Mouse (Mus musculus) adrenal gland, postnatal 36 days (tissue): ENCODE measurements around the gene Gm45753. TPM values are rescaled to one million over a fixed set of nuclear protein-coding genes. Genes with fewer than 3 reads are reported as not detected.
"Not testable (repeated sequence)": the region's sequence is repeated elsewhere in the genome, so short reads cannot be mapped to it uniquely, and the experiment has no call there.

ENCODE experiments used
- DNase-seq, 2 experiments: peaks; one replicate each; pipeline ENCODE4 v3.0.0; 2021; ENCODE audit warnings: mixed read lengths in 1 of 2
- long read RNA-seq, 2 experiments: library from polyadenylated mRNA; stranded (forward); transcript quantifications; one replicate each; pipeline ENCODE4 v2.0.0; 2021; ENCODE audit warnings: borderline sequencing depth in 2 of 2
- total RNA-seq, 2 experiments: library from RNA; stranded (reverse); gene quantifications; 2 replicates each; pipeline ENCODE4 v1.2.3; 2021

Gm45753 gene
- total RNA-seq = not detected
- long read RNA-seq, experiment 1 = 0 reads
- long read RNA-seq, experiment 2 = 0 reads

- DNase-seq = no peak
These were observed at the start of gene Gm45753 for GRCm38 (mm10) chr8:45308366-45308765. Gene Gm45753 (minus strand): TSS chr8:45308466.

- DNase-seq = no peak
These were observed 47.5 kb upstream of the Gm45753 start for GRCm38 (mm10) chr8:45355809-45356208.

GRCm38 (mm10) chr8:45345031-45345430 lies 36.8 kb upstream of the Gm45753 start:
- peak; percentile 72 to 73 for DNase-seq

DNA sequence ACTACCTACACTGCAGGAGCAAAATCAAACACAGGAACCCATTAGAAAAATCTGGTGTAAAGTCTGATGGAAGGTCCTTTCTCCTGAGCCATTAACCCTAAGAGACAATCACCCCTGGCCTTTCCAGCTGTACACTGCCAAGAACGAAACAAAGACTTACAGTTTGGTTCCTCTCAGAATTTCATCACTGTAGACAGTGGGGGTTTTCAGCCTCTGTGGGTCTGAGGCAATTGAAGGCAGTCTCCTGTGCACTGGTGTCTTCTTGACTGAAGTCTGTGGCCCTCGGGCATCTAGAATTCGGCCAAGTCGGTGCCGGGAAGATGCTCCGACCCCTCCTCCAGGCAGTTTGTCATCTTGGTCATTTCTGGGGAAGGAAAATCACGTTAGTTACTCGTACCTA lies 36.0 kb upstream of the Gm45753 start:
- no peak for DNase-seq

- DNase-seq = no peak
These were observed 33.7 kb upstream of the Gm45753 start for GRCm38 (mm10) chr8:45341630-45342628.

GRCm38 (mm10) chr8:45333493-45333892 lies 25.2 kb upstream of the Gm45753 start:
- peak; percentile 53 to 59 for DNase-seq

- DNase-seq = peak; percentile 83 to 89
These were observed 24.6 kb upstream of the Gm45753 start, which contains the start of gene Cyp4v3 for GRCm38 (mm10) chr8:45332685-45333409. Gene Cyp4v3 (minus strand): TSS chr8:45333216.

GRCm38 (mm10) chr8:45330856-45331255 lies 22.6 kb upstream of the Gm45753 start:
- DNase-seq = no peak

GRCm38 (mm10) chr8:45329206-45329980 lies 21.1 kb upstream of the Gm45753 start:
- no peak for DNase-seq

- not testable (repeated sequence) for DNase-seq
These were observed 18.8 kb upstream of the Gm45753 start for GRCm38 (mm10) chr8:45327076-45327475.

GRCm38 (mm10) chr8:45324151-45324550 lies 15.9 kb upstream of the Gm45753 start:
- DNase-seq = no peak

DNA sequence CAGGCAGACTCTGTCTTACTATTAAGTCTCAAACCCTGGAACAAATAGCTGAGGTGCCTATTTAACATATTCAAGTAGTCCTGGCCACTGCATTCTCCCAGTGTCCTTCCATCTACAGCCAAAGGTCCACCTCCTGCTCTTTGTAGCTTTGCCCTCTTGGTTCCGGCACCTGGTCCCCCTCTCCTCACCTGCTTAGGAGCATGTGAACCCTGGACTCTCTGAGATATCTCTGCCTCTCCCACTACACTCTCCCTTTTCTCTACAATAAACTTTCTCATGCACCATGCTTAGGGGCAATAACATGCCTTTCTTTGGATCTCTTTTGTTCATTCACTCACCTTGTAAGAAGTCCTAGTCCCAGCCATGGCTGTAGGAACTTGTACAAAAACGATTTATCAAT lies 13.1 kb upstream of the Gm45753 start:
- no peak for DNase-seq

DNA sequence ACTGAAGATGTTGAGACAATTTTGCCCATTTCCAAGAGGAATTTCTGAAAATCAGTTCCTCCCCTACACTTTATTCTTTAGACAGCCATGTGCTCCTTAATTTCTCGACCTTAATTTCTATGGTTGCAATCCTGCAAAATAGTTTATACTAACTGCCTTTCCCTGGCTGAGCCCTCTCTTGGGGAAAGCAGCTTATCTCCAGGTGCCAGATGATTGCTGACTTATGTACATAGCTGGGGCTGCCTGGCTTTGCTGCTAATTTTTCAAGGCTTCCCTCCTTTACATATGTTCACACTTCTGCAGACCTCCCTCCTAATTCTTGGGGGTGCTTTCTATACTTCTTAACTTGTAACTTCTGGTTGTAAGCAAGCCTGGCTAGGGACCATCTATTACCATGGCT lies 12.7 kb upstream of the Gm45753 start:
- no peak for DNase-seq

GRCm38 (mm10) chr8:45310967-45311366 lies 2.7 kb upstream of the Gm45753 start:
- no peak for DNase-seq

DNA sequence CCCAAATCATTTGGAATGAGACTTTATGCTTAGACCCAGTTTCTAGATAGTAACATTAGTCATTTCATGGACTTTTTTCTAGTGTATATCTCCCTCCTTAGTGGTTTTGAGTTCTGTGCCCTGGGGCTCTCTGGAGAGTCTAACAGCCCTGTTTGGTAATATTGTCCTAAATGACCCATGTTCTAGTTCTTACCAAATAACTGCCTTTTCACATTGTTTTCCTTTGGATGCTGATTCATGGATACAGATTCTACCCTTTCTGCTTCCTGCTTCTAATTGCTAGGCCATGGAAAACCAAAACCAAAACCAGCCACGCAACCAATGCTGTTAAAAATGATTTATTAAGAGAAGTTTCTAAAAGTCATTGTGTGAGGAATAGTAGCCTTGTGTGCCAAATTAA lies 2.8 kb downstream of the Gm45753 start:
- no peak for DNase-seq

- DNase-seq = no peak
These were observed 3.9 kb downstream of the Gm45753 start for GRCm38 (mm10) chr8:45304354-45304753.

GRCm38 (mm10) chr8:45302390-45302789 lies 5.9 kb downstream of the Gm45753 start:
- no peak for DNase-seq

DNA sequence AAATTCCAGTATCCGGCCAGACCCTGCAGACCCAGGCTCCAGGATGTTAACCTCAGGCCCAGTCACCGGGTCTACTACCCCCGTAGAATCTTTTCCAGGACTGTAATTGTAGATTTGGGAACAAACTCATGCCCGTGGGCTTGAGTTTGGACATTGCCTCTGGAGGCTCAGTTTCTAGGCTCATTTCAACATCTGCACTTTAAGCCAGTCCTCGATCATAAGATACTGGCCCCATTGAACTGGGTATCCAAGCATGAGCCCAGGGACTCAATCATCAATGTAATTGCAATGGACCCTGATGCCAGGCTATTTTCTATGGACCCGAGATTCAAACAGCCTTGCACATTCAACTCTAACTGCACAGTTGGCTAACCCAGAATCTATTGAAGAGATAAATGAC lies 13.0 kb downstream of the Gm45753 start:
- no peak for DNase-seq

DNA sequence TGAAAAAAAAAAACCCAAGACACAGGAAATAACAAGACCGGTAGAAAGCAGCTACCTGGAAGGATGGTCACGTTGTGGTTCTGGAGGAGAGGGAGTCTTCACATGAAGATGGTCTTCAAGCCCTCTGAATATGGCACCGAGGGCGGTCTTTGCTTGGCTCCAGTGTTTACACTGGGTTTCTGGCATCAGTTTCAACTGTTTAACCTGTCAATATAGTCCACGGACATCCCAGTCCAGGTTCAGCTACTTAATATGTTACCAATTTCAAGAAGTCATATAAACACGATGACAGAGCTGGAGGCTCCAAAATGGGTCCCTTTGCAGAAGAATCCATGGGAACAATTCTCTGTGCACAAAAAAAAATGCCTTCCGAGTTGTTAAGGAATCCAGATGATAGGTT lies 13.6 kb downstream of the Gm45753 start, which contains the start of gene Klkb1:
TSS of gene Klkb1 (minus strand) at position 173 of the 400 bp plus-strand sequence.
- no peak for DNase-seq

GRCm38 (mm10) chr8:45291790-45292189 lies 16.5 kb downstream of the Gm45753 start:
- DNase-seq = no peak

GRCm38 (mm10) chr8:45281630-45282029 lies 26.6 kb downstream of the Gm45753 start:
- DNase-seq = peak in 1 of 2 experiments; percentile 5

DNA sequence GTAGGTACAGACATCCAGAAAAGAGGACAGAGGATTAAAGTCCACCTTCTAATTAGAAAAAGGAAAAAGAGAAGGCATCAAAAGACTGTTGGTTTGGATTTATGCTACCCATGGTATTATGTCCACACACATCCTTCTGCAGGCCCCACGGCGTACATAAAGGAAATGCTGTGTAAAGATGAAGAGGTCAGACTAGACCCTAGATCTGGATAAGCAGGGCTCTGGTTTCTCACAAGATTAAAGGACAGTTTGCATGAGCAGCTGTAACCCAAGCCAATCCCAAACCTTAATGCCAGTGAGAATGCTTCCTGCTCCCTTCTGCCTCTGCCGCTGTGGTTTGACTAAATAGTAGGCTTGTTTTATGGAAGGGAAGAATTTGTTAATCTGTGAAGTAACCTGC lies 30.8 kb downstream of the Gm45753 start:
- no peak for DNase-seq
